Mouse (Mus musculus) monocyte, adult 5-6 weeks (primary cell): ENCODE results near the gene Cacna1e. TPM values are rescaled to one million over a fixed set of nuclear protein-coding genes. Genes with fewer than 3 reads are reported as not detected.

Experiments used
- ATAC-seq: fragments of 153-309, 156-312 bp; replicated peaks from 2 replicates; pipeline ENCODE4 v1.8.0; 2017; ENCODE audit warnings: mild to moderate bottlenecking; ENCODE audit not compliant: low TSS enrichment, insufficient number of reproducible peaks, severe bottlenecking, poor library complexity, low FRiP score
- total RNA-seq: library from RNA; stranded (forward); fragments of 200-1000, 200-491, 200-594 nt; gene quantifications from 3 replicates; pipeline ENCODE4 v1.2.3, GENCODE M21; 2017

The Cacna1e gene
- total RNA-seq, 1 experiment from 2014 or later, result 1.8 TPM

GRCm38 (mm10) chr1:154474156-154474555 is 410.1 kb downstream of the Cacna1e start:
- ATAC-seq, result no peak

GRCm38 (mm10) chr1:154467265-154467664 is 417.0 kb downstream of the Cacna1e start:
- ATAC-seq, result no peak

GRCm38 (mm10) chr1:154461521-154461920 is 422.8 kb downstream of the Cacna1e start:
- ATAC-seq, result no peak

- ATAC-seq, result no peak
Observed at GRCm38 (mm10) chr1:154460067-154460466, 424.2 kb downstream of the Cacna1e start.

GRCm38 (mm10) chr1:154458601-154459000 is 425.7 kb downstream of the Cacna1e start:
- ATAC-seq, result no peak

- no peak for ATAC-seq
Observed at GRCm38 (mm10) chr1:154450799-154451198, 433.5 kb downstream of the Cacna1e start.

GRCm38 (mm10) chr1:154446456-154446855 is 437.8 kb downstream of the Cacna1e start:
- no peak for ATAC-seq

GRCm38 (mm10) chr1:154433520-154433919 is 450.8 kb downstream of the Cacna1e start:
- ATAC-seq, result no peak

- no peak for ATAC-seq
Observed at GRCm38 (mm10) chr1:154433112-154433511, 451.2 kb downstream of the Cacna1e start.

GRCm38 (mm10) chr1:154428276-154428675 is 456.0 kb downstream of the Cacna1e start:
- ATAC-seq, result no peak

- no peak for ATAC-seq
Observed at GRCm38 (mm10) chr1:154418278-154418677, 466.0 kb downstream of the Cacna1e start.

GRCm38 (mm10) chr1:154416384-154417155 is 467.7 kb downstream of the Cacna1e start:
- no peak for ATAC-seq

- no peak for ATAC-seq
Observed at GRCm38 (mm10) chr1:154415826-154416225, 468.5 kb downstream of the Cacna1e start.

GRCm38 (mm10) chr1:154413138-154413537 is 471.2 kb downstream of the Cacna1e start:
- no peak for ATAC-seq

GRCm38 (mm10) chr1:154409051-154409450 is 475.2 kb downstream of the Cacna1e start:
- no peak for ATAC-seq

GRCm38 (mm10) chr1:154391979-154392378 is 492.3 kb downstream of the Cacna1e start:
- no peak for ATAC-seq

Other genes starting within 250 kb of the Cacna1e start
- 118 to 240 TPM (median 139 TPM) in 3 replicates for gene Ier5, start 215.1 kb upstream of the Cacna1e start, total RNA-seq